Mouse (Mus musculus): Measurements from ENCODE around the gene Gdpd1. TPM values are rescaled to one million over a fixed set of nuclear protein-coding genes. Genes with fewer than 3 reads are reported as not detected.
"Not testable (repeated sequence)": the region's sequence is repeated elsewhere in the genome, so short reads cannot be mapped to it uniquely, and the experiment has no call there.

Gdpd1 gene
- polyA plus RNA-seq, 1 experiment, result 61.1 TPM

DNA sequence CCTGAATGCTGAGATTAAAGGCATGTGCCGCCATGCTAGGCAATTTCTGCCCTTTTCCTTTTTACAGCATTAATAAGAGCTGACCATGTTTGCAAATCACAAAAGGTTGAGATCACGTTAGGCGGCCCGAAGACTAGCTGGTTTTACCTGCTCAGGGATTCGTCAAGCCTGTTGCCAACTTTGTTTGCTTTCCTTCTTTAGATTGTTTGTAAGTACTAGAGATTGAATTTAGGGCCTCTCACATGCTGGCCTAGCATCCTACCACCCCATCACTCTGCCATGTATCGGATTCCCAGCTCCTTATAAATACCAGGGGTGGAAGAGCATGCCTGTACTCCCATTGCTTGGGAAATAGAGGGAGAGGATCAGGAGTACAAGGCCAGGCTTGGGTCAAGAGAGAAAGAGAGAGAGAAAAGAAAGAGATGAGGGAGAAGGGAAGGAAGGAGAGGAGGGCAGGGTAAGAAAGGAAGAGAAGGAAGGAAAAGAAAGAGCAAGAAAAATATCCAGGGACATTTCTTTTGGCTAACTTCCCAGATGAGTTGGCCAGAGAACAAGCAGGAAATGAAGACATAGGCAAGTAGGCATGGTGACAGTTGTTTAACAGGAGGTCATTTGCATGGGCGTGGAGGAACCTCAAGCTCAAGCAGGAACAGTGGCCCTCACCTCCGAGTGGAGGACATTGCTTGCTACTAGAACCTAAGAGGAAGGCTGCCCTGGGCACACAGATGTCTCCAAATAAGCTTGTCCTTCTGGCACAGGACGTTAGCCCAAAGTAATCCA, 47.6 kb downstream of the Gdpd1 start:
- WGBS, result 42% methylated on average over 9 of the region's 9 CpGs
- H3K27me3 ChIP-seq (ENCODE audit: control insufficient read depth, insufficient read depth, low read length), result no peaks in the 10 kb centered on the region
- peaks cover 22% of the 10 kb centered on the region; the same call in 1 of the 2 replicates for H3K4me1 ChIP-seq (ENCODE audit: control insufficient read depth, insufficient read depth, insufficient read length, low read length)
- no peaks in the 10 kb centered on the region for H3K36me3 ChIP-seq (ENCODE audit: control insufficient read depth, insufficient read depth, low read length)
- peak overlapping the region; percentile 98 for H3K27ac ChIP-seq (ENCODE audit: insufficient read depth, low read depth, low read length)
- TF ChIP-seq POLR2A (IDR thresholded peaks at IDR 0.05; ENCODE audit: low read depth, low read length) (no peak; the same call in 1 of the 2 replicates), CTCF (IDR thresholded peaks at IDR 0.05; ENCODE audit: extremely low read depth, insufficient read length, insufficient replicate concordance, low read depth, low read length) (no peak)
- no peak overlapping the region for H3K4me3 ChIP-seq (ENCODE audit: low read depth, low read length)

DNA sequence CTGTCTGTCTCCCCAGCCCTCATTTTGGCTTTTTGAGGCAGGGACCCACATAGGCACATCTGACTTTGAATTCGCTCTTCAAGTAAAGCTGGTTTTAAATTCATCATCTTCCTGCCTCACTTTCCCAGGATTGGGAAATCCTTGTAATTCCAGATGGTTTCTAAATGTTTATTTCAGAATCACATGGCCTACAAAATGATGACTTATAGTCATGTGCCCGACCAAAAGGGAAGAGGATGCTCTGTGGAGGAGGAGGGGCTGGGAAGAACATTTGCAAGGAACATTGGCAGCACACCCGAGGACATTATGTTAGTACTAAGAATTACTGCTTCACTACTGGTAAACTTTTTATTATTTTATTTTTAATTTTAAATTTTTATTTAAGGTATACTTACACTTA, 48.5 kb downstream of the Gdpd1 start:
- peak overlapping the region; percentile 98; the same call in 1 of the 2 replicates for H3K27ac ChIP-seq (ENCODE audit: insufficient read depth, low read depth, low read length)

DNA sequence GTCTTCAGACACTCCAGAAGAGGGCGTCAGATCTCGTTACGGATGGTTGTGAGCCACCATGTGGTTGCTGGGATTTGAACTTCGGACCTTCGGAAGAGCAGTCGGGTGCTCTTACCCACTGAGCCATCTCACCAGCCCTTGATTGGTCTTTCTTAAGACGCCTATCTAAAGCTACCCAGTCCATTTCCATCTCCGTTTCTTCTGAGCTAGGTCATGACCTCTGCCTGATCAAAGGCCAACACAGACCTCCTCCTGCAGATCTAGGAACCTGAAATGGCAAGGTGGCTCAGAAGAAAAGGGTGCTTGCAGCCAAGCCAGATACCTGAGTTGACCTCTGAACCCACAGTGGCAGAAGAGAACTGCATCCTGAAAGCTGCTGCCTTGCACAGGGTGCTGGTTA, 50.6 kb downstream of the Gdpd1 start:
- H3K4me3 ChIP-seq (ENCODE audit: low read depth, low read length); H3K27me3 ChIP-seq (ENCODE audit: control insufficient read depth, insufficient read depth, low read length); H3K36me3 ChIP-seq (ENCODE audit: control insufficient read depth, insufficient read depth, low read length): not testable (repeated sequence)
- Histone ChIP-seq H3K27ac (ENCODE audit: insufficient read depth, low read depth, low read length) (peak overlapping the region; percentile 43), H3K4me1 (ENCODE audit: control insufficient read depth, insufficient read depth, insufficient read length, low read length) (peaks cover 22% of the 10 kb centered on the region; the same call in 1 of the 2 replicates)
- WGBS, result 26% methylated on average over 8 of the region's 8 CpGs

More for the DNA sequence above, 48.5 kb downstream of the Gdpd1 start:
- peaks cover 22% of the 10 kb centered on the region; the same call in 1 of the 2 replicates for H3K4me1 ChIP-seq (ENCODE audit: control insufficient read depth, insufficient read depth, insufficient read length, low read length)
- TF ChIP-seq POLR2A (IDR thresholded peaks at IDR 0.05; ENCODE audit: low read depth, low read length) (no peak), CTCF (IDR thresholded peaks at IDR 0.05; ENCODE audit: extremely low read depth, insufficient read length, insufficient replicate concordance, low read depth, low read length) (no peak)
- H3K4me3 ChIP-seq (ENCODE audit: low read depth, low read length), result no peak overlapping the region
- H3K36me3 ChIP-seq (ENCODE audit: control insufficient read depth, insufficient read depth, low read length), result no peaks in the 10 kb centered on the region
- H3K27me3 ChIP-seq (ENCODE audit: control insufficient read depth, insufficient read depth, low read length), result no peaks in the 10 kb centered on the region
- 62% methylated on average over 3 of the region's 3 CpGs for WGBS

DNA sequence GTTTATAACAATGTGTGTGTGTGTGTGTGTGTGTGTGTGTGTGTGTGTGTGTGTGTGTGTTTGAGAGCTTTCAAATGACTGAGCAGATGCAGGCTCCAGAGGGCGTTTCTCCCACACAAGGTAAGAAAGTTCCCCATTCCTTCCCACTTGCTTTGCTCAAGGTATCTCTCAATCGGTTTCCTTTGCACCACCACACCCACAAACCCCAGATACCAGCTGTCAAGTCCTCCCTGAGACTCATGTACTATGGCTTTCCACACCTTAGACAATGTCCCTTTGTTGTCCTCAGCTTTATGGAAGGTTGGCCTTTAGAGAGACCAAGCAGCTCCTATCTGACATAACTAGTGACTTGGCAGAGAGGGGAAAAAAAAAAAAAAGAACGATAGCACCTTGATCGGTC, 51.1 kb downstream of the Gdpd1 start:
- Histone ChIP-seq H3K36me3 (ENCODE audit: control insufficient read depth, insufficient read depth, low read length) (no peaks in the 10 kb centered on the region), H3K27ac (ENCODE audit: insufficient read depth, low read depth, low read length) (peak overlapping the region; percentile 56), H3K4me3 (ENCODE audit: low read depth, low read length) (no peak overlapping the region), H3K27me3 (ENCODE audit: control insufficient read depth, insufficient read depth, low read length) (no peaks in the 10 kb centered on the region), H3K4me1 (ENCODE audit: control insufficient read depth, insufficient read depth, insufficient read length, low read length) (peaks cover 22% of the 10 kb centered on the region; the same call in 1 of the 2 replicates)
- TF ChIP-seq CTCF (IDR thresholded peaks at IDR 0.05; ENCODE audit: extremely low read depth, insufficient read length, insufficient replicate concordance, low read depth, low read length) (no peak), POLR2A (IDR thresholded peaks at IDR 0.05; ENCODE audit: low read depth, low read length) (no peak)
- 14% methylated on average over 4 of the region's 4 CpGs for WGBS

DNA sequence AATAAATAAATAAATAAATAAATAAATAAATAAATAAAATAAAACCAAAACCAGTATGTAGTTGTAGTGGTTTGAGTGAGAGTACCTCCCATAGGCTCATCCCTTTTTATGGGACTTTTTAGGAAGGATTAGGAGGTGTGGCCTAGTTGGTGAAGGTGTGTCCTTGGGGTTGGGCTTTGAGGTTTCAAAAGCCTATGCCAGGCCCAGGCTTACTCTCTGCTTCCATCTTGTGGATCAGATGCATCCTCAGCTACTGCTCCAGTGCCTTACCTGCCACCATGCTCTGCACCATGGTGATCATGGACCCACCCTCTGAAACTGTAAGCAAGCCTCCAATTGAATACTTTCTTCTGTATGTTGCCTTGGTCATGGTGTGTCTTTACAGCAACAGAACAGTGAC, 52.3 kb downstream of the Gdpd1 start:
- TF ChIP-seq CTCF (IDR thresholded peaks at IDR 0.05; ENCODE audit: extremely low read depth, insufficient read length, insufficient replicate concordance, low read depth, low read length) (no peak), POLR2A (IDR thresholded peaks at IDR 0.05; ENCODE audit: low read depth, low read length) (no peak)
- no peaks in the 10 kb centered on the region for H3K27me3 ChIP-seq (ENCODE audit: control insufficient read depth, insufficient read depth, low read length)
- H3K36me3 ChIP-seq (ENCODE audit: control insufficient read depth, insufficient read depth, low read length), result no peaks in the 10 kb centered on the region
- peaks cover 18% of the 10 kb centered on the region; the same call in 1 of the 2 replicates for H3K4me1 ChIP-seq (ENCODE audit: control insufficient read depth, insufficient read depth, insufficient read length, low read length)
- H3K4me3 ChIP-seq (ENCODE audit: low read depth, low read length), result no peak overlapping the region
- no peak overlapping the region for H3K27ac ChIP-seq (ENCODE audit: insufficient read depth, low read depth, low read length)

DNA sequence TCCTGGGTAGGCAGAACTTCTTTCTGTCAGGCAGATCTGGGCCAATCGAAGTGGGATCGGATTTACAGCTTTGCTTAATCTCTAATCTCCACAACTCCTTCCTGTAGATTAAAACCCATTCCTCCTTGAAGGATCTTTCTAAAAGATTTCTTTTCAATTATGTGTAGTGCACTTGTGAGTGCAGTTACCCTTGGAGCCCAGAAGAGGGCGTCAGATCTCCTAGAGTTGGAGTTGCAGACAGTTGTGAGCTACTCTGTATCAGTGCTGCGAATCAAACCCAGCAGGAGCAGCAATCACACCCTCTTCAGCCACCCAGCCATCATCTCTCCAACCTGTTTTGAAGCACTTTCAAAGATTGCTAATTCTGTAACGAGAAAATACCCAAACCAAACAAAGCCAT, 53.4 kb downstream of the Gdpd1 start:
- Histone ChIP-seq H3K27me3 (ENCODE audit: control insufficient read depth, insufficient read depth, low read length) (no peaks in the 10 kb centered on the region), H3K4me3 (ENCODE audit: low read depth, low read length) (no peak overlapping the region), H3K27ac (ENCODE audit: insufficient read depth, low read depth, low read length) (no peak overlapping the region), H3K4me1 (ENCODE audit: control insufficient read depth, insufficient read depth, insufficient read length, low read length) (peaks cover 12% of the 10 kb centered on the region; the same call in 1 of the 2 replicates), H3K36me3 (ENCODE audit: control insufficient read depth, insufficient read depth, low read length) (no peaks in the 10 kb centered on the region)
- TF ChIP-seq POLR2A (IDR thresholded peaks at IDR 0.05; ENCODE audit: low read depth, low read length), result no peak
- no peak for TF ChIP-seq CTCF (IDR thresholded peaks at IDR 0.05; ENCODE audit: extremely low read depth, insufficient read length, insufficient replicate concordance, low read depth, low read length)
- 89% methylated on average over 5 of the region's 5 CpGs for WGBS

DNA sequence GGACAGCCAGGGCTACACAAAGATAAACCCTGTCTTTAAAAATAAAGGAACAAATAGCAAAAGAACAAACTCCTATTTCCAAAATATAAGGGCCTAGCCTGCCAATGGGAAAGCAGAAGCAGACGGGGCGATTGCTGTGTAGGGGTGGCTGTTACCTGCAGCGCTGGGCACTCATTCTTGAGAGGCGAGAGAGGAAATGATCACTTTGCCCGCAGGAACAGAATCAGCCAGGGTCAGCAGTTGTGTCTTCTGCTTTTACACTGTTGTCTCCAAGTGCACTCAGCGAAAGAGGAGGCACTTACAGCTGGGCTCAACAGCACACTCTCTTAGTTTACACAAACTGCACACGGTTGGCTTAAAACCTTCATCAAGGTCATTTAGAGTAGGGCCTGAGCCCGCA, 54.4 kb downstream of the Gdpd1 start:
- H3K4me3 ChIP-seq (ENCODE audit: low read depth, low read length), result no peak overlapping the region
- peaks cover 7% of the 10 kb centered on the region; the same call in 1 of the 2 replicates for H3K4me1 ChIP-seq (ENCODE audit: control insufficient read depth, insufficient read depth, insufficient read length, low read length)
- WGBS, result 89% methylated on average over 8 of the region's 8 CpGs
- no peak overlapping the region for H3K27ac ChIP-seq (ENCODE audit: insufficient read depth, low read depth, low read length)
- H3K27me3 ChIP-seq (ENCODE audit: control insufficient read depth, insufficient read depth, low read length), result no peaks in the 10 kb centered on the region
- TF ChIP-seq POLR2A (IDR thresholded peaks at IDR 0.05; ENCODE audit: low read depth, low read length), result no peak
- TF ChIP-seq CTCF (IDR thresholded peaks at IDR 0.05; ENCODE audit: extremely low read depth, insufficient read length, insufficient replicate concordance, low read depth, low read length), result no peak
- no peaks in the 10 kb centered on the region for H3K36me3 ChIP-seq (ENCODE audit: control insufficient read depth, insufficient read depth, low read length)
